Comparison of ENCODE assay signal across 8 mouse cellular contexts in genomic region chr3:55111935-55112709, GRCm38 (mm10). TPM values are rescaled to one million over a fixed set of nuclear protein-coding genes. Genes with fewer than 3 reads are reported as not detected.
DNase-seq lines count a peak whose midpoint lies in the region; ATAC-seq lines count a peak whose summit lies in the region.

TSS of gene Spg20 (plus strand) at chr3:55112108.

- peaks cover 3% of the 10 kb centered on the region for H3K36me3 ChIP-seq in forebrain, embryonic 11.5 days (ENCODE audit: control insufficient read depth, insufficient read depth, low read length)
- peaks cover 3% of the 10 kb centered on the region for H3K36me3 ChIP-seq in heart, embryonic 16.5 days (ENCODE audit: control insufficient read depth, insufficient read depth)
- peaks cover 3% of the 10 kb centered on the region; the same call in 1 of the 2 replicates for H3K36me3 ChIP-seq in liver, embryonic 15.5 days (replicated peaks)
- peaks cover 5% of the 10 kb centered on the region for H3K36me3 ChIP-seq in neural tube, embryonic 12.5 days

- DNase-seq in CD8-positive naive resting alpha-beta T cell, adult 2 months (ENCODE audit: low read depth in 2 of 2, low spot score in 2 of 2) = peak; percentile 89 to 90
- peak; percentile 73 for DNase-seq in c-Kit-positive CD71-negative TER-119-negative erythroid progenitor cells, embryonic 14.5 days (ENCODE audit: low read depth)
- peak; percentile 98 for DNase-seq in forebrain, embryonic 11.5 days (ENCODE audit: low spot score)
- peak; percentile 94 to 99 for DNase-seq in kidney, postnatal 36 days
- peak; percentile 60 for DNase-seq in telencephalon, adult 2 months (ENCODE audit: low read depth, low spot score)

- H3K27ac ChIP-seq in forebrain, embryonic 11.5 days (ENCODE audit: low read depth, low read length) = peak within 1 kb of the TSS; percentile 37
- H3K27ac ChIP-seq in heart, embryonic 16.5 days (ENCODE audit: low read length) = peak within 1 kb of the TSS; percentile 90
- H3K27ac ChIP-seq in liver, embryonic 15.5 days (replicated peaks) = peak within 1 kb of the TSS; percentile 45; the same call in 1 of the 2 replicates
- peak within 1 kb of the TSS; percentile 75 for H3K27ac ChIP-seq in neural tube, embryonic 12.5 days

- H3K4me3 ChIP-seq in forebrain, embryonic 11.5 days (ENCODE audit: low read depth, low read length) = peak within 1 kb of the TSS; percentile 59
- H3K4me3 ChIP-seq in heart, embryonic 16.5 days (ENCODE audit: low read length) = peak within 1 kb of the TSS; percentile 89
- peak within 1 kb of the TSS; percentile 79 for H3K4me3 ChIP-seq in liver, embryonic 15.5 days (replicated peaks)
- H3K4me3 ChIP-seq in neural tube, embryonic 12.5 days = peak within 1 kb of the TSS; percentile 84

- no peaks in the 10 kb centered on the region for H3K27me3 ChIP-seq in forebrain, embryonic 11.5 days (ENCODE audit: control insufficient read depth, insufficient read depth, low read length)
- H3K27me3 ChIP-seq in heart, embryonic 16.5 days (ENCODE audit: control insufficient read depth, insufficient read depth, low read length) = no peaks in the 10 kb centered on the region
- H3K27me3 ChIP-seq in liver, embryonic 15.5 days = no peaks in the 10 kb centered on the region
- H3K27me3 ChIP-seq in neural tube, embryonic 12.5 days (replicated peaks) = no peaks in the 10 kb centered on the region

- peak within 1 kb of the TSS; percentile 88 for H3K9ac ChIP-seq in forebrain, embryonic 11.5 days (ENCODE audit: low read length)
- peak within 1 kb of the TSS; percentile 95 for H3K9ac ChIP-seq in heart, embryonic 16.5 days (ENCODE audit: low read length)
- peak within 1 kb of the TSS; percentile 78 for H3K9ac ChIP-seq in liver, embryonic 15.5 days
- peak within 1 kb of the TSS; percentile 92 for H3K9ac ChIP-seq in neural tube, embryonic 12.5 days

- under 1% methylated on average over 58 of the region's 58 CpGs for WGBS in forebrain, embryonic 11.5 days
- WGBS in heart, embryonic 16.5 days = 1% methylated on average over 58 of the region's 58 CpGs
- WGBS in liver, embryonic 15.5 days (ENCODE audit: insufficient replicate concordance) = under 1% methylated on average over 58 of the region's 58 CpGs
- WGBS in neural tube, embryonic 12.5 days = 1% methylated on average over 58 of the region's 58 CpGs

- ATAC-seq in forebrain, embryonic 11.5 days (replicated peaks; ENCODE audit: low FRiP score) = peak; percentile 97
- ATAC-seq in heart, embryonic 16.5 days (replicated peaks; ENCODE audit: extremely low read depth, insufficient read depth, low FRiP score) = peak; percentile 94
- ATAC-seq in liver, embryonic 15.5 days (ENCODE audit: insufficient read depth) = peak; percentile 93
- peak; percentile 95 for ATAC-seq in neural tube, embryonic 12.5 days (ENCODE audit: low FRiP score, low read depth)

- H3K9me3 ChIP-seq in forebrain, embryonic 11.5 days (ENCODE audit: control insufficient read depth, low read length) = no peaks in the 10 kb centered on the region
- no peaks in the 10 kb centered on the region; the same call in 1 of the 2 replicates for H3K9me3 ChIP-seq in heart, embryonic 16.5 days (replicated peaks; ENCODE audit: control insufficient read depth, low read length)
- H3K9me3 ChIP-seq in liver, embryonic 15.5 days (replicated peaks) = no peaks in the 10 kb centered on the region
- H3K9me3 ChIP-seq in neural tube, embryonic 12.5 days = no peaks in the 10 kb centered on the region

- H3K4me1 ChIP-seq in forebrain, embryonic 11.5 days (replicated peaks; ENCODE audit: control insufficient read depth, insufficient read depth, low read length) = peaks cover 3% of the 10 kb centered on the region
- peaks cover 32% of the 10 kb centered on the region for H3K4me1 ChIP-seq in heart, embryonic 16.5 days (ENCODE audit: control insufficient read depth, insufficient read depth, low read length)
- peaks cover 18% of the 10 kb centered on the region for H3K4me1 ChIP-seq in liver, embryonic 15.5 days (replicated peaks)
- H3K4me1 ChIP-seq in neural tube, embryonic 12.5 days = peaks cover 8% of the 10 kb centered on the region; the same call in 1 of the 2 replicates

- peak within 1 kb of the TSS; percentile 74 for H3K4me2 ChIP-seq in forebrain, embryonic 11.5 days (ENCODE audit: low read depth, low read length, severe bottlenecking)
- H3K4me2 ChIP-seq in heart, embryonic 16.5 days (ENCODE audit: low read depth, low read length) = peak within 1 kb of the TSS; percentile 70
- peak within 1 kb of the TSS; percentile 86 for H3K4me2 ChIP-seq in liver, embryonic 15.5 days
- H3K4me2 ChIP-seq in neural tube, embryonic 12.5 days (replicated peaks) = peak within 1 kb of the TSS; percentile 78

RNA-seq across cellular contexts. Expression of gene Spg20, which starts in this region (rescaled TPM):
- 53.3 and 53.6 TPM in 2 replicates for polyA plus RNA-seq in forebrain, embryonic 11.5 days (2014; fragmentation: Nextera tagmentation; extraction: Ambion mirVana)
- 29.0 and 29.7 TPM in 2 replicates for polyA plus RNA-seq in heart, embryonic 16.5 days (2015; fragmentation: Nextera tagmentation; extraction: Ambion mirVana)
- 7.1 and 7.7 TPM in 2 replicates for polyA plus RNA-seq in liver, embryonic 15.5 days (2015; fragmentation: Nextera tagmentation; extraction: Ambion mirVana)
- polyA plus RNA-seq in neural tube, embryonic 12.5 days (2016; fragmentation: Nextera tagmentation; extraction: Ambion mirVana) = 34.2 and 37.4 TPM in 2 replicates

Comparison
In these comparisons a context has a peak if more than half of its experiments do, and no peak if none do; other contexts are left out.
1. Peak in every context shown above with its lines: DNase-seq, ATAC-seq, H3K4me3 ChIP-seq and H3K27ac ChIP-seq.
2. H3K27ac ChIP-seq: peak in every context shown above with its lines; median percentile 90 in heart, embryonic 16.5 days; 75 in neural tube, embryonic 12.5 days; 45 in liver, embryonic 15.5 days; 37 in forebrain, embryonic 11.5 days.